Mouse (Mus musculus) erythroblast, embryonic 14.5 days (primary cell): Measurements from ENCODE around the gene Calml3.

Source experiments
- GATA1 ChIP-seq: IDR thresholded peaks from 2 replicates; pipeline ENCODE4 v1.6.1; 2012; ENCODE audit warnings: low read length, inconsistent platforms, mixed read lengths
- TAL1 ChIP-seq: IDR thresholded peaks from 3 replicates; pipeline ENCODE4 v1.6.1; 2012; ENCODE audit warnings: low read length, inconsistent platforms, mixed read lengths

GRCm38 (mm10) chr13:3753291-3753690 lies 50.8 kb downstream of the Calml3 start:
- no peak for TF ChIP-seq TAL1
- TF ChIP-seq GATA1: no peak
